ENCODE assay signal across 8 mouse cellular contexts in the genomic region with DNA sequence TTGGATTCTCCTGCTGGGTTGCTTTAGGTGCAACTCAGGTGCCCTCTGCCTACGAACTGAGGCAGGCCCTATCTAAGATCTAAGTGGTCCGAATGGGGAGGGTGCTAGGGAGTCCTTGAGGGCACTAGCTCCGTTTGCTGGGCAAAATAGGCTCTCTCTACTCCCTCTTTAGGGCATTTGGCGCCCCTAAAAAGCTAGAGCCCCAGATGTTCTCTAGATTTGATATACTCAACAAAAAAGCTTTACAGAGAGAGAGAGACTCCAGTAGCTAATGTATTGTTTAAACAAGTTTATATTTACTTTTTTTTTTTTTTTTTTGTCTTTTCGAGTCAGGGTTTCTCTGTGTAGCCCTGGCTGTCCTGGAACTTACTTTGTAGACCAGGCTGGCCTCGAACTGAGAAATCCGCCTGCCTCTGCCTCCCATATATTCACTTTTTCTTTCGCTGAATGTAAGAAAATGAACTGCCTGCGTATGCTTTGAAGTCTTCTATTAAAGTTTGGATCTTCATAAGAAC. TPM values are rescaled to one million over a fixed set of nuclear protein-coding genes. Genes with fewer than 3 reads are reported as not detected.
A peak's percentile ranks its signal among the peaks of the same experiment; 100 is the strongest.
DNase-seq lines count a peak whose midpoint lies in the region; ATAC-seq and TF ChIP-seq lines count a peak whose summit lies in the region.

A gene (plus strand): TSS at position 465 of the 515 bp plus-strand sequence.

- no peak for DNase-seq in lung, adult 2 months
- DNase-seq in lung, postnatal 14 days: no peak
- no peak for DNase-seq in embryonic facial prominence, embryonic 14.5 days (ENCODE audit: low spot score)
- DNase-seq in gastrocnemius, postnatal 4 days (ENCODE audit: low spot score in 2 of 2): no peak
- DNase-seq in left cerebral cortex, postnatal 25 days (ENCODE audit: low spot score in 2 of 2): no peak
- no peak for DNase-seq in kidney, postnatal 10 days

- intact Hi-C loops in left cerebral cortex, postnatal 25 days (cut with DNase I): loop anchor here (2.0 to 5.0 kb wide), 5 partner anchors 60 to 298 kb away; a partner anchor contains a TSS

- H3K9me3 ChIP-seq in embryonic facial prominence, embryonic 14.5 days (ENCODE audit: control insufficient read depth, low read length): no peaks in the 10 kb centered on the region
- no peaks in the 10 kb centered on the region for H3K9me3 ChIP-seq in intestine, postnatal 0 days (ENCODE audit: control insufficient read depth)
- H3K9me3 ChIP-seq in neural tube, embryonic 13.5 days: no peaks in the 10 kb centered on the region

- no peak for TF ChIP-seq CTCF in lung, adult 2 months (IDR thresholded peaks at IDR 0.05; ENCODE audit: insufficient read depth, low read length)
- no peak for TF ChIP-seq CTCF in intestine, postnatal 0 days (IDR thresholded peaks at IDR 0.05; ENCODE audit: low read depth)

- WGBS in lung, adult 2 months: 30% methylated on average over 9 of the region's 9 CpGs
- 44% methylated on average over 9 of the region's 9 CpGs for WGBS in embryonic facial prominence, embryonic 14.5 days
- 34% methylated on average over 9 of the region's 9 CpGs for WGBS in intestine, postnatal 0 days
- 39% methylated on average over 9 of the region's 9 CpGs for WGBS in neural tube, embryonic 13.5 days

- no peak for ATAC-seq in embryonic facial prominence, embryonic 14.5 days (ENCODE audit: low read depth)
- ATAC-seq in intestine, postnatal 0 days: peak; percentile 35
- ATAC-seq in neural tube, embryonic 13.5 days (ENCODE audit: low read depth): peak; percentile 68

- peak within 1 kb of the TSS; percentile 87 for H3K9ac ChIP-seq in embryonic facial prominence, embryonic 14.5 days (ENCODE audit: low read depth, low read length)
- H3K9ac ChIP-seq in intestine, postnatal 0 days (ENCODE audit: low read depth, low read length): peak within 1 kb of the TSS; percentile 69
- peak within 1 kb of the TSS; percentile 94 for H3K9ac ChIP-seq in neural tube, embryonic 13.5 days

- H3K27me3 ChIP-seq in embryonic facial prominence, embryonic 14.5 days (replicated peaks; ENCODE audit: control insufficient read depth, insufficient read depth, low read length): no peaks in the 10 kb centered on the region
- H3K27me3 ChIP-seq in intestine, postnatal 0 days (replicated peaks; ENCODE audit: control insufficient read depth, insufficient read depth, low read length): no peaks in the 10 kb centered on the region
- peaks cover 3% of the 10 kb centered on the region; the same call in 1 of the 2 replicates for H3K27me3 ChIP-seq in neural tube, embryonic 13.5 days

- peak within 1 kb of the TSS; percentile 84 for H3K27ac ChIP-seq in embryonic facial prominence, embryonic 14.5 days (replicated peaks; ENCODE audit: low read depth, low read length)
- peak within 1 kb of the TSS; percentile 60 for H3K27ac ChIP-seq in intestine, postnatal 0 days (ENCODE audit: low read depth, low read length)
- peak within 1 kb of the TSS; percentile 91 for H3K27ac ChIP-seq in neural tube, embryonic 13.5 days (replicated peaks)

- H3K36me3 ChIP-seq in embryonic facial prominence, embryonic 14.5 days (ENCODE audit: control insufficient read depth, insufficient read depth, low read length): no peaks in the 10 kb centered on the region
- no peaks in the 10 kb centered on the region for H3K36me3 ChIP-seq in intestine, postnatal 0 days (ENCODE audit: control insufficient read depth, insufficient read depth)
- peaks cover 7% of the 10 kb centered on the region for H3K36me3 ChIP-seq in neural tube, embryonic 13.5 days

- TF ChIP-seq POLR2A in lung, adult 2 months (IDR thresholded peaks at IDR 0.05; ENCODE audit: borderline replicate concordance, extremely low read depth, low read depth, low read length): no peak

- 0 out of 2 replicates have a peak, but pooled peaks cover 3% of the 10 kb centered on the region for H3K4me1 ChIP-seq in lung, adult 2 months (ENCODE audit: control insufficient read depth, insufficient read depth, low read length)
- H3K4me1 ChIP-seq in embryonic facial prominence, embryonic 14.5 days (ENCODE audit: control insufficient read depth, insufficient read depth, low read length): peaks cover 15% of the 10 kb centered on the region
- no peaks in the 10 kb centered on the region for H3K4me1 ChIP-seq in intestine, postnatal 0 days (replicated peaks; ENCODE audit: control insufficient read depth, insufficient read depth, low read length)
- H3K4me1 ChIP-seq in neural tube, embryonic 13.5 days (replicated peaks): peaks cover 26% of the 10 kb centered on the region

- peak within 1 kb of the TSS; percentile 82 for H3K4me2 ChIP-seq in embryonic facial prominence, embryonic 14.5 days (ENCODE audit: low read depth, low read length)
- H3K4me2 ChIP-seq in intestine, postnatal 0 days (replicated peaks; ENCODE audit: low read depth): peak within 1 kb of the TSS; percentile 97
- peak within 1 kb of the TSS; percentile 90 for H3K4me2 ChIP-seq in neural tube, embryonic 13.5 days

- H3K4me3 ChIP-seq in lung, adult 2 months (replicated peaks; ENCODE audit: extremely low read depth, low read depth, low read length): peak within 1 kb of the TSS; percentile 100
- peak within 1 kb of the TSS; percentile 84 for H3K4me3 ChIP-seq in embryonic facial prominence, embryonic 14.5 days (ENCODE audit: low read depth, low read length)
- peak within 1 kb of the TSS; percentile 81 for H3K4me3 ChIP-seq in intestine, postnatal 0 days (ENCODE audit: low read depth, low read length)
- H3K4me3 ChIP-seq in neural tube, embryonic 13.5 days: peak within 1 kb of the TSS; percentile 85

RNA-seq across cellular contexts. Expression of the gene that starts here (rescaled TPM):
- polyA plus RNA-seq in lung, adult 2 months (2012; rRNA removed): 0.39 and 0.49 TPM in 2 replicates
- 30.0 and 34.7 TPM in 2 replicates for polyA plus RNA-seq in embryonic facial prominence, embryonic 14.5 days (2014; fragmentation: Nextera tagmentation; extraction: Ambion mirVana)
- polyA plus RNA-seq in intestine, postnatal 0 days (2015; fragmentation: Nextera tagmentation; extraction: Ambion mirVana): 9.1 and 9.7 TPM in 2 replicates
- polyA plus RNA-seq in neural tube, embryonic 13.5 days (2015; fragmentation: Nextera tagmentation; extraction: Ambion mirVana): 18.5 and 21.4 TPM in 2 replicates
- total RNA-seq in gastrocnemius, postnatal 4 days (2021): 1 to 10 TPM; 5.7 to 7.7 TPM
- 1 to 10 TPM; 1.2 to 1.4 TPM for total RNA-seq in left cerebral cortex, postnatal 25 days (2021)
